Mouse (Mus musculus) 416B (cell line): ENCODE results near the gene Lrig3.

ENCODE experiments used
- DNase-seq: peaks from one replicate; pipeline ENCODE4 v3.0.0; 2011; ENCODE audit warnings: low read depth

Lrig3 gene

DNA sequence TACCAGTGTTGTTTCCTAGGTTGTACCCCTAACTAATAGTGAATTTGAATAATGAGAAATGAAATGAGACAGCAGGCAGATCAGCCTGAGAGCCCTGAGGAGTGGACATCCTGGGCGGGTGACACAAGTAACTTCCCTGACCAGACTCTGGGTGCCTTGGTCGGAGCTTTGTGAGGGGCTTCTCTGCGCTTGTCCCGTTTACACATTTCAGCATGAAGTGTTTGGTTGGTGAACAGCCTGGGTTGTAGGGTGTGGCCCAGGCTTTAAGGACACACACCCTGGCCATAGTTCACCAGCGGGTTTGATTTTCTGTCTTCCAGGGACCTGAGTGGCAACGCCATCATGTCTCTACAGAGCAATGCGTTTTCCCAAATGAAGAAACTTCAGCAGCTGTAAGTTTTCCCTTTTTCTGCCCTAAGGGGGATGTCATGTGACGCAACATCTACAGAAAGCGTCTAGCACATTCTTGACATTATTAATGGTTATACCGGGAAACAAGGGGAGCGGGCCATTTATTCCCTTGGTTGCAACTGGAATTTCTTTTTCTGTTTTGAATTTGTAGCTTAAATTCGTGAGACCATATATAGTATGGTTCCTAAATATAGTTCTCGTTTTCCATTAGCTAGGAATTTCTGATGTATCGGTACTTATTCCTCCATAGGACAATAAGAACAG, 36.2 kb downstream of the Lrig3 start:
- no peak for DNase-seq

DNA sequence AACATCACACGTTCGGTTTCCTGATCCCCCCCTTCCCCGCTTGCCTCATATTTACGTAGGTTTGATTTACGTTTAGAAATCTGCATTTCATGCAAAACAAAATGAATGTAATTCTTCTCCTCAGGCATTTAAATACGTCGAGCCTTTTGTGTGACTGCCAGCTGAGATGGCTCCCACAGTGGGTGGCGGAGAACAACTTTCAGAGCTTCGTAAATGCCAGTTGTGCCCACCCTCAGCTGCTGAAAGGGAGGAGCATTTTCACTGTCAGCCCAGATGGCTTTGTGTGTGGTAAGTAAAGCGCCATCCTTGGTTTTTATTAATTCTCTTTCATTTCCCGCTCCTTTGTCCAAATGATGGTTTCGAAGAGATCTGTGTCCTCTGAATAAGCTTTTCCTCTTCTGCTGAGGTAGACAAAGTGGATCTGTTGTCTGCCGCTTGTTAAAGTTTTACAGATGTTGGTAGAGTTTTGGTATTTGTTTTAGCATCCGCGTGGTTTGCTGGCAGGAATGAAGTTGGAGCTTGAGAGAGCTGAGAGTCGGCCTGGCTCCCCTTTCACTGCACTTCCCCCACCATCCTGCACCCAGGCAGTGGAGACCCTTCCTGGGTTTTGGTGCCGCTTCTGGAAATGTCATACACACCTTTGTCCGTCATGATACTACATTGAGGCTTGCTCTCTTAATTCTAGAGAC, 37.0 kb downstream of the Lrig3 start:
- no peak for DNase-seq

DNA sequence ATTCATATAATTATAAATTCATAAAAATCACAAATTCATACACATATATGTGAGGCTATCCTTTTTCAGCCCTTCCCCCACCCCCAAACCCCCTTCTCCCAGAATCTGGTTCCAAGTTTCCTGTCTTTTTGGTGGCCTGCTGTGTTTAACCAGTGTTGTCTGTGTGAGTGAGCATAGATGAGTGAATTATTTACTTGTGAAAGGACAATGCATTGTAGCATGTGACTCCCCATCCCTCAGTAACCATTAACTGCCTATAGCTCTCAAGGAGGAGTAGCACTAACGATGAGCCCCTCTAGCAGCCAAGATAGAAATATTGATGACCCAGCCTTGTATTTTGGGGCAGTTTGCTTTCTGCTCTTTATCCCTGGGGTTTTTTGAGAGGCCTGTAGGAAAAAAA, 37.9 kb downstream of the Lrig3 start:
- no peak for DNase-seq

DNA sequence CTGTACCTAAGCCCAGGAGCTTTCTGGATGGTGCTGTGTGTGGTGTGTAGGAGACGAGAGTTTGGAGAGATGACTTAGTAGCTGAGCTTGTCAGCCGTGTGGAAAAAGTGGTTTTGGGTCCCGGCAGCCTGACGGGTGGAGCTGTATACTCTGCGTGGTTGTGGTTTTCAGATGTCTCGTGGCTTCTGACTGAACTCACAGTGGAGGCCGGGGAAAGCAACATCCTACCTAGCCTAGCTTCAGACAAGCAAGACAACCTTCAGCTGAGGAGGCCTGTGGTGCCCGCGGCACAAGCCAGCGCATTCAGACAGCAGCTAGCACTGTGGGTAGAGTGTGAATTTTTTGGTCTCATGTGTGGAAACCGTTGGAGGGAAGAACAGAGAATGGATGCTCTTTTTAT, 47.7 kb downstream of the Lrig3 start:
- DNase-seq = no peak

DNA sequence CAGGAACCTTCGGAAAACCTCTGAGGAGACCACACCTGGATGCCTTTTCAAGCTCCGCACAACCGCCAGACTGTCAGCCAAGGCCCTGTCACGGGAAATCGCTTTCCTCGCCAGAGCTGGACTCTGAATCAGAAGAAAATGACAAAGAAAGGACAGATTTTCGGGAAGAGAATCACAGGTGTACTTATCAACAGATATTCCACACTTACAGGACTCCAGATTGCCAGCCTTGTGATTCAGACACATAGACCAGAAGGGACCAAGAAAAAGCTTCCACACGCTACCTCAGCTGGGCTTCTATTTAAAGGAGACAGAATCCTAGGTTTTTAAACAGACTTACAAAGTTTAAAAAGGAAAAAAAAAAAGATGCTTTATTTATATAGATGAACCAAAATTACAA, 48.7 kb downstream of the Lrig3 start:
- no peak for DNase-seq

DNA sequence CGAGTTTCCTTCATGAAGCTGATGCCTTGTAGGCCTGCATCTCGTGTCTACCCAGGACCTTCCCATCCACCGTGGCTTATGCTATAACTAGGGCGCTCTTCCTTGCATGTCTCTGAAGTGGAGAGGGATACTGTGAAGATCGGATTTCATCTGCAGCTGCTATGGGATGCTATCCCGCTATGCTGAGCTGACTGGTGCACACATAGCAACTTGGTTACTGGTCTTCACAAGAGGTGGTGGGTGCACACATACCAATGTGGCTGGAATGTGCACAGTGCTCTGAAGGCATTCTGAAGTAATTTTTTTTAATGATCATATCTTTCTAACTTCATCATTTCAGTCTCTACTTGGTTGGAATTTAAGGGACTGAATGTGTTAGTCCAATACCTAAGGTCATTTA, 49.7 kb downstream of the Lrig3 start:
- no peak for DNase-seq

DNA sequence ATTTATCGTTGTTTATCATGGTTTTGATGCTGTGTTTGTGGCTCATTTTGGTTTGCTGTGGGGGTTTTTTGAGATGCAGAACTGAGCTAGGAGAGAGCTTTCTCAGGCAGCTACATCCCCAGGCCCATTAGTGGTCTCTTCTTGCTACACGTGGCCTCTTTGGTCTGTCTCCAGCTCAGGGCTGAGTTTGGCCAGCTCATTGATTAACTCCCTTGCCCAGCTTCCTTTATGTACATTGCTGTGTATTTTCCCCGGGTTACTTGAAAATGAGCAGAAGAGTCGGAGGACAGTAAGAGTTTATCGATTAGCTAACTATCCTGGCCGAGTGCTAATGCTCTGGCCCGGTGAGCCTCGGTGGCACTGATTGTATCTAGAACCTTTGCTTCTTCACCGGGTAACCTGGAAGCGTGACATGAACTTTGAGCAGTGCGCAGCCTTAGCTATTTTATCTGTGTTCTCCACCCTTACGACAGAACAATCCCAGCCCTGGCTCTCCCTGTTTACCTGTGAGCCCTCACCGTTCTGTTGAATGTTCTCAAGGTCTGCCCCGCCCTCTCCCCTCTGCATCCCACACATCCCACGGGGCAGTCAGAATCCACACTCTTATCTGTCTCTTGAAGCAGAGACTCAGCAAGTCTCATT, 53.5 kb downstream of the Lrig3 start:
- no peak for DNase-seq

DNA sequence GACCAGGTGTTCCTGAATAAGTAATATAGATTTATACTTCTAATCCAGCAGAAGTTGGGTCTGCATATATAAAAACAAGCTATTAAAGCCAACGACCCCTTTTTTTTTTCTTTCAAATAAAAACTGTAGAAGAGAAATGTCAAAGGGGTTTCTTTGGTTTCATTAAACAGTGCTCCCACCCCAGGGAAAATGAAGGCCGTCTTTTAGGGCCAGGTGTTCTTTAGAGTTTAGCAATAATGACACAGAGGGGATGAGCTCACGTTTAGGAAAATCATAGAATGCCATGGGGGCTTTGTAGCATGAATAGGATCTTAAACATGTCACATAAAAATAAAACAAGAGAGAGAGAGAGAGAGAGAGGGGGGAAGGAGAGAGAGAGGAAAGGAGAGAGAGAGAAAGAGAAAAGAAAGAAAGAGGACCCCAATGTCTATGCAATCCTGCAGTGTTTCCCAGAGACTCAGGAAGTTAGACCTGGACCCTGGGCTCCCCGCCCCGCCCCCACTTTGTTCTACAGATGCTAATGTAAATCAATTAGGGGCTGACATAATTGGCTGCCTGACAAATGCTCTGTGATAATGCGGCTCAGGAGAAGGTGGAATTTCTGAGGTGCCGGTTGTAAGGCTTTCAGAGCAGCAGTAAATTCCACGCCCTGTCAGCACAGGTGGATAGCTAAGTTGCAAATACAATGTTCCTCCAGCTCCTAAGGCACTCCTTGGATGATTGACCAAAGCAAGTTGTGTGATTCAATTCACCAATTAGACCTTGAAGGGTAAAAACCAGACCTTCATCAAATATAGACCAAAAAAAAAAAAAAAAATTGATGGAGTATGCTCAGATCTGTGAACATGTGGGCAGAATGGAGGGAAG, 62.8 kb downstream of the Lrig3 start:
- no peak for DNase-seq

DNA sequence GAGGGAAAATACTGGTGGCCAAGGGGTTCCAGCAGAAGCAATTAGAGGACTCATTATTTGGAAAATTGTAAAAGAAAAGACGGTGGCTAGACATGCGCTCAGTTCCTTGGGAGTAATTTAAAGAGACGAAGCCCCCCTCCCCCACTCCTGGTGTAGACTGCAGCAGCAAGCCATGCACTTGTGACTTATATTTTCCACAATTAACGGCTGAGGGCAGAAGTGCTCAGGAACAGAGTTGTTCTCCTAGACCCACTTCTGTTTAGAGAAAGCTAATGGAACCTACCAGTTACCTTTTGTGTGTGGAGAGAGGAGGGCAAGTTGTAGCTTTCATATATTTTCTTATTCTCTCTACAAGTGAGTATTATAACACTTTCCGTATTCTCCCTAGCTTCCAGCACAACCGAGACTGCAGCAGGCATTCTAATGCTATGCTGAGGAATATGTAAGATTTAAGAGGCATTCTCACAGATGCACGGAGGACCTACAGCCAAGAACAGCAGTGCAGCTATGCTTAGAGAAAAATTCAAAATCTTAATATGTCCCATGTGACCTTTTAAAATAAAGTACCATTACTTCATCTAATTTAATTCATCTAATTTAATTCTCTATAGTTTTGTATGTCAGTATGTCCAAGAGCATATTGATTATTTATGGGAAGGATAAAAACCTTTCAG, 63.6 kb downstream of the Lrig3 start:
- no peak for DNase-seq

DNA sequence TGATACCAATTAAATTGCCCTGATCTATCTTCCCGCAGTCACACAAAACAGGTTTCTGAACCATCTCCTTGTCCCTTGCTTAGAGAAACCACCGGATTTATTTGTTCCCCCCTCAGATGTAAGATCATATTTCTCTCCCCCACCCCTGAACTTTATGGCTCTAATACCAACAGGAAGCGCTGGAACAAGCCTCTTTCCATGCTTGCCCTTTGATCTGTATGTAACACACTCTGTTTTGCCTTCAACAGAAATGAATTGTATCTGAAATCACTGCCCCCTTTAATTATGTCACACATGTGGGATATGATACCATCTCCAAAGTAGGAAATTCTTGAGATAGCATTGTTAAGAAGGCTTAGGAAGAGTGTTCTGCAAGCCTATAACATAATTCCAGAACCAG, 90.9 kb downstream of the Lrig3 start:
- no peak for DNase-seq

DNA sequence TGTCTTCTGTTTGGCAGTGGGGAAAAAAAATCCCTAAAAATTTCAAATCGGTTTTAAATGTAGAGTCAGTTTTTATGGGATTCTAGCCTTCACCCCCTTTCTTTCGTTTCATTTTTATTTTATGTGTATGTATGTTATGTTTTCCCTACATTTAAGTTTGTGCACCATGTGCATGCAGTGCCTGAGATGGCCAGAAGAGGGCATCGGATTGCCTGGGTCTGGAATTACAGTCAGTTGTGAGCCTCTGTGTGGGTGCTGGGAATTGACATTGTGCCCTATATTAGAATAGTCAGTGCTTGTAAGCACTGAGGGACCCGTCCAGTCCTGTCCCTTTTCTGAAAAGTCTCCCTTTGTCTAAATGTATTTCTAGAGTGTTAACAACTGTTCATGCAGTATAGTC, 96.8 kb downstream of the Lrig3 start:
- DNase-seq = no peak
